Mouse (Mus musculus): ENCODE measurements at regions not wholly inside any gene's neighbourhood (a gene's known extent, or its start where the extent isn't known, plus 50 kb on each side); places are given as distances from the start of the nearest gene placed in this dataset.

DNA sequence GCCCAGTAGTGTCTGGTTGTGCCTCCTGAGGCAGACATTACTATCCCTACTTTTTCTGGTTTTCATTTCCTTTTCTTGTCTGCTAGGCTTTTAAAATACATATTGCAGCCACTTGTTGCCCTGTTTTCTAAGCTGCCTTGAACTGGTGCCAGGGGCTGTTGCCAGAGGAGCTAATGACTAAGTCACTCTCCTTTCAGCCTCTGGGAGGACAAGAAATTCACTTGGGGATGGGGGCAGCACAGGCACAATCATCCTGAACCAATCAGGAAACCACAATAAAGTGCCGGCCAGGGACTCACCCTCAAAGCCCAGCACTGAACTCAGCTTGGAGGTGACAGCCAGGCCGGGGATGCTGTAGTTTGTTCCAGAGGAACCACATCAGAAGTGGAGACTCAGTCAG, 740.3 kb downstream of the Dhx35 start:
- TF ChIP-seq POLR2A (IDR thresholded peaks at IDR 0.05; ENCODE audit: low read depth, low read length): no peak
- no peak for TF ChIP-seq CTCF (IDR thresholded peaks at IDR 0.05; ENCODE audit: extremely low read depth, insufficient read depth, insufficient read length, insufficient replicate concordance)
